In genomic region chr8:90574676-90575075, GRCm38 (mm10) we compare ENCODE assay signal across 23 mouse cellular contexts.
DNase-seq lines count a peak whose midpoint lies in the region; ATAC-seq and TF ChIP-seq lines count a peak whose summit lies in the region.
"Had no signal": no experiment of that assay in that cellular context is flagged by ENCODE, and none has a peak within 500 bp of the region (broad histone marks: within the 10 kb centered on the region; RNA-seq: fewer than 3 reads in every experiment).

No protein-coding gene starts in this region.

- TF ChIP-seq EP300 in lung, postnatal 0 days (IDR thresholded peaks at IDR 0.05): no peak

- ATAC-seq in lung, embryonic 14.5 days (ENCODE audit: insufficient read depth): no peak
- 0 out of 2 replicates have a peak, but pooled peaks have one; percentile 39 for ATAC-seq in lung, embryonic 15.5 days (ENCODE audit: borderline replicate concordance, extremely low read depth, low FRiP score, low TSS enrichment)
- ATAC-seq in lung, postnatal 0 days: peak; percentile 57
- ATAC-seq: activated CD4-positive, CD25-positive, alpha-beta regulatory T cell, adult 4 months; CD4-positive, CD25-positive, alpha-beta regulatory T cell, adult 4 months; Patski had no signal

- no peaks in the 10 kb centered on the region for H3K27me3 ChIP-seq in lung, embryonic 14.5 days (ENCODE audit: insufficient read depth, low read length)
- no peaks in the 10 kb centered on the region for H3K27me3 ChIP-seq in lung, embryonic 15.5 days
- H3K27me3 ChIP-seq in lung, postnatal 0 days (replicated peaks; ENCODE audit: insufficient read depth, low read length): no peaks in the 10 kb centered on the region
- H3K27me3 ChIP-seq: CH12.LX, Patski had no signal

- peak; percentile 13 for DNase-seq in lung, embryonic 14.5 days
- no peak for DNase-seq in lung, postnatal 4 days
- DNase-seq in lung, adult 18-20 months: no peak
- DNase-seq in lung, postnatal 0 days (ENCODE audit: low spot score): peak; percentile 57
- no peak for DNase-seq in lung, postnatal 36 days
- DNase-seq in brain, embryonic 14.5 days (ENCODE audit: low read depth): peak; percentile 49
- no peak for DNase-seq in layer of hippocampus, adult 9-10 months (ENCODE audit: low spot score)
- DNase-seq: adrenal gland, adult 2 months; adrenal gland, adult 8-10 months; adrenal gland, postnatal 10 days; adrenal gland, postnatal 14 days; adrenal gland, postnatal 25 days; adrenal gland, postnatal 36 days; B cell, adult 2 months; cerebellum, adult 11 months; cerebellum, adult 11-12 months; cerebellum, adult 18-20 months had no signal

- H3K27ac ChIP-seq in lung, embryonic 14.5 days (ENCODE audit: low read depth): no peak overlapping the region
- H3K27ac ChIP-seq in lung, embryonic 15.5 days: no peak overlapping the region
- 0 out of 2 replicates have a peak overlapping the region, but pooled peaks have one; percentile 27 for H3K27ac ChIP-seq in lung, postnatal 0 days (ENCODE audit: low read length)

- no peak for TF ChIP-seq CTCF in lung, embryonic 14.5 days (IDR thresholded peaks at IDR 0.05; ENCODE audit: low read depth)
- no peak for TF ChIP-seq CTCF in lung, postnatal 0 days (IDR thresholded peaks at IDR 0.05)
- TF ChIP-seq CTCF in brain, embryonic 14.5 days (IDR thresholded peaks at IDR 0.05; ENCODE audit: borderline replicate concordance, extremely low read depth, insufficient read depth, insufficient read length): no peak

- no peaks in the 10 kb centered on the region for H3K4me1 ChIP-seq in lung, embryonic 14.5 days (ENCODE audit: insufficient read depth)
- no peaks in the 10 kb centered on the region for H3K4me1 ChIP-seq in lung, embryonic 15.5 days
- H3K4me1 ChIP-seq in lung, postnatal 0 days (ENCODE audit: insufficient read depth, low read depth, low read length): no peaks in the 10 kb centered on the region

- no peak overlapping the region for H3K9ac ChIP-seq in lung, embryonic 14.5 days
- H3K9ac ChIP-seq in lung, embryonic 15.5 days: no peak overlapping the region
- no peak overlapping the region for H3K9ac ChIP-seq in lung, postnatal 0 days (replicated peaks; ENCODE audit: low read depth)

- no peak overlapping the region for H3K4me3 ChIP-seq in lung, embryonic 14.5 days (ENCODE audit: low read depth, low read length)
- H3K4me3 ChIP-seq in lung, embryonic 15.5 days: no peak overlapping the region
- H3K4me3 ChIP-seq in lung, postnatal 0 days (ENCODE audit: low read depth, low read length): no peak overlapping the region

- TF ChIP-seq POLR2A in brain, embryonic 14.5 days (IDR thresholded peaks at IDR 0.05; ENCODE audit: borderline replicate concordance, extremely low read depth, insufficient read depth, insufficient read length, poor library complexity, severe bottlenecking): no peak

- no peaks in the 10 kb centered on the region for H3K36me3 ChIP-seq in lung, embryonic 14.5 days (ENCODE audit: insufficient read depth)
- no peaks in the 10 kb centered on the region for H3K36me3 ChIP-seq in lung, embryonic 15.5 days
- H3K36me3 ChIP-seq in lung, postnatal 0 days (ENCODE audit: insufficient read depth, low read length): no peaks in the 10 kb centered on the region
- H3K36me3 ChIP-seq: G1E had no signal

- no peak overlapping the region for H3K4me2 ChIP-seq in lung, embryonic 14.5 days
- no peak overlapping the region for H3K4me2 ChIP-seq in lung, embryonic 15.5 days
- H3K4me2 ChIP-seq in lung, postnatal 0 days (replicated peaks; ENCODE audit: low read depth, low read length): no peak overlapping the region

- H3K9me3 ChIP-seq in lung, embryonic 14.5 days (ENCODE audit: low read depth, low read length): no peaks in the 10 kb centered on the region
- H3K9me3 ChIP-seq in lung, embryonic 15.5 days: no peaks in the 10 kb centered on the region
- no peaks in the 10 kb centered on the region for H3K9me3 ChIP-seq in lung, postnatal 0 days (ENCODE audit: low read length)

- 61% methylated on average over 3 of the region's 3 CpGs for WGBS in lung, embryonic 14.5 days
- WGBS in lung, embryonic 15.5 days: 58% methylated on average over 3 of the region's 3 CpGs
- 64% methylated on average over 3 of the region's 3 CpGs for WGBS in lung, postnatal 0 days

Comparison
In these comparisons a context has a peak if more than half of its experiments do, and no peak if none do; other contexts are left out.
1. DNase-seq: peak in lung, embryonic 14.5 days (single experiment), lung, postnatal 0 days (single experiment) and brain, embryonic 14.5 days (single experiment); none in lung, postnatal 4 days (0 of 2), lung, adult 18-20 months (0 of 2), lung, postnatal 36 days (single experiment) and layer of hippocampus, adult 9-10 months (single experiment).